Mouse (Mus musculus) small intestine, adult 2 months (tissue): ENCODE data around the gene Rbfox1. TPM values are rescaled to one million over a fixed set of nuclear protein-coding genes. Genes with fewer than 3 reads are reported as not detected.

Experiments used
- H3K27ac ChIP-seq: fragments of 200-500 bp; 2 replicates; pipeline ENCODE4 v1.5.1; 2012; ENCODE audit warnings: low read depth, low read length, control low read depth, inconsistent platforms; ENCODE audit not compliant: insufficient read depth
- H3K27me3 ChIP-seq: fragments of 200-500 bp; 2 replicates; pipeline ENCODE4 v1.6.1; 2012; ENCODE audit warnings: mild to moderate bottlenecking, moderate library complexity, low read length, inconsistent platforms; ENCODE audit not compliant: control insufficient read depth, insufficient read depth
- H3K36me3 ChIP-seq: fragments of 200-500 bp; 2 replicates; pipeline ENCODE4 v1.6.1; 2012; ENCODE audit warnings: mild to moderate bottlenecking, low read length, control low read depth, inconsistent platforms; ENCODE audit not compliant: control insufficient read depth, insufficient read depth
- H3K4me1 ChIP-seq: fragments of 200-500 bp; 2 replicates; pipeline ENCODE4 v1.6.1; 2012; ENCODE audit warnings: low read length, inconsistent platforms, mixed read lengths; ENCODE audit not compliant: control insufficient read depth, insufficient read depth, insufficient read length
- H3K4me3 ChIP-seq: fragments of 200-500 bp; 2 replicates; pipeline ENCODE4 v1.5.1; 2012; ENCODE audit warnings: low read depth, mild to moderate bottlenecking, control low read depth, inconsistent platforms, low read length, moderate library complexity
- CTCF ChIP-seq: fragments of 200-500 bp; IDR thresholded peaks from 2 replicates; pipeline ENCODE4 v1.5.1; 2012; ENCODE audit warnings: low read depth, mild to moderate bottlenecking, control low read depth, inconsistent platforms, low read length, moderate library complexity, mixed read lengths; ENCODE audit not compliant: insufficient replicate concordance, insufficient read length; ENCODE audit errors: extremely low read depth
- POLR2A ChIP-seq: fragments of 200-500 bp; IDR thresholded peaks from 2 replicates; pipeline ENCODE4 v1.6.1; 2012; ENCODE audit warnings: low read depth, mild to moderate bottlenecking, control low read depth, inconsistent platforms, low read length, moderate library complexity
- WGBS: fragments of 180-500 bp; shearing (Covaris S2); methylation state at CpG from one replicate; pipeline ENCODE4 v1.1.7; 2018; 5-methylcytosine and 5-hydroxymethylcytosine counted together
- polyA plus RNA-seq: library from polyadenylated mRNA; depleted of rRNA; stranded (reverse); fragments of >200 nt; gene quantifications from 2 replicates; pipeline ENCODE4 v1.2.3, GENCODE M21; 2012

Gene Rbfox1
- polyA plus RNA-seq, 1 experiment, result 0.72 TPM

DNA sequence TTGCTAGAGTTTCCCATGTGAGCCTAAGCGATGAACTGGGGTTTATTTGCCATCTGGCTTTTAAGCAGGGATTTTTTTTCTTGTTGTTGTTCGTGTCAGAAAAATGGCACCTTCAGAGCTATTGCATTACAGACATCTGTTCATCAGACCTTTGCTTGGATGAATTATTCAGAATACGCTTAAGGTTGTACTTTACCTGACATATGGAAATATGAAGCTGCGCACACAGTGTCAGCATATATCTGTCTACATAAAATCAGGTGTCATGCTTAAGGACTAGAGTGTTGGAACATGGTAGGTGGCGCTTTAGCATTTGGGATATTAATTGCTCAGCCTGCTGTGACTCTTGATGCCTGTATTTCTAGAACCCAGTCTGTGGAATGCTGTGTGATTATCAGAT is 819.7 kb downstream of the Rbfox1 start:
- TF ChIP-seq POLR2A, result no peak
- TF ChIP-seq CTCF, result no peak
- Histone ChIP-seq H3K27ac (no peak overlapping the region), H3K36me3 (no peaks in the 10 kb centered on the region), H3K27me3 (no peaks in the 10 kb centered on the region), H3K4me3 (no peak overlapping the region), H3K4me1 (no peaks in the 10 kb centered on the region)
- WGBS, result 92% methylated on average over 5 of the region's 5 CpGs

DNA sequence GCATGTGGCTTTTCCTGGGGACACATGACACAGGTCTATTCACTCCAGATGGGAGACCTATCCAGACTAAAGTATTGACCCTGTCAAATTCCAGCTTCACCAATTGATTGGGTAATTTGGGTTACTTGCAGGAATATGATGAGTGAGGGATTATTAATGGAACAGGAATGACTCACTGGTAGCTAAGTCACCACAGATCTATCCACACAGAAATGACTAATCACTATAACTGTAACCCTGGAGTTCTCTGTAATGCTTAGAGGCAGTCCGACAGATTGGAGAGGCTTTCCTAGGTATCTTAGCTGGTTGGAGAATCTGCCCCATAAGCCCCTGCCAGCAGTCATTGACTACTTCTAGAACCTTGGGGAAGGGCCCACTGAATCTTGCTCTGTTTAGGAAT is 827.2 kb downstream of the Rbfox1 start:
- no peak for TF ChIP-seq POLR2A
- no peak for TF ChIP-seq CTCF
- WGBS, result 91% methylated on average over 1 of the region's 1 CpGs
- Histone ChIP-seq H3K36me3 (no peaks in the 10 kb centered on the region), H3K27me3 (no peaks in the 10 kb centered on the region), H3K4me1 (no peaks in the 10 kb centered on the region), H3K4me3 (no peak overlapping the region), H3K27ac (no peak overlapping the region)

DNA sequence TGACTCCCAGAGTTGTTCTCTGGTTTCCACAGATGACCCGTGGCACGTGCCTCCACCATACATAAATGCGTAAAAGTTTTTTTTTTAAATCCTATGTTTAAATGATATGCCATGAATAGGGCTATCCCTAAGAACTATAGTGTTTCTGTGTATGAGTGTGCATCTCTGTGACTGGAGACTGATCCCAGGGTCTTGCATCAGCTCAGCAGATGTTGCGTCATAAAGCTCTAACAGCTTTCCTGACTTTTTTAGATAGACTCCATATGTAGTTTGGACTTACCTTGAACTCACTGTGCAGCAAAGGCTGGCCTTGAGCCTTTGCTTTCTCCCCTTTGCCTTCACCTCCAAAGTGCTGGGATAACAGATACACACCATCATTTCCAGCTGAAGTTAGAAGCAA is 830.1 kb downstream of the Rbfox1 start:
- Histone ChIP-seq H3K27me3 (no peaks in the 10 kb centered on the region), H3K36me3 (no peaks in the 10 kb centered on the region), H3K4me3 (no peak overlapping the region), H3K4me1 (no peaks in the 10 kb centered on the region), H3K27ac (no peak overlapping the region)
- WGBS, result 87% methylated on average over 4 of the region's 4 CpGs
- TF ChIP-seq CTCF, result no peak
- no peak for TF ChIP-seq POLR2A

DNA sequence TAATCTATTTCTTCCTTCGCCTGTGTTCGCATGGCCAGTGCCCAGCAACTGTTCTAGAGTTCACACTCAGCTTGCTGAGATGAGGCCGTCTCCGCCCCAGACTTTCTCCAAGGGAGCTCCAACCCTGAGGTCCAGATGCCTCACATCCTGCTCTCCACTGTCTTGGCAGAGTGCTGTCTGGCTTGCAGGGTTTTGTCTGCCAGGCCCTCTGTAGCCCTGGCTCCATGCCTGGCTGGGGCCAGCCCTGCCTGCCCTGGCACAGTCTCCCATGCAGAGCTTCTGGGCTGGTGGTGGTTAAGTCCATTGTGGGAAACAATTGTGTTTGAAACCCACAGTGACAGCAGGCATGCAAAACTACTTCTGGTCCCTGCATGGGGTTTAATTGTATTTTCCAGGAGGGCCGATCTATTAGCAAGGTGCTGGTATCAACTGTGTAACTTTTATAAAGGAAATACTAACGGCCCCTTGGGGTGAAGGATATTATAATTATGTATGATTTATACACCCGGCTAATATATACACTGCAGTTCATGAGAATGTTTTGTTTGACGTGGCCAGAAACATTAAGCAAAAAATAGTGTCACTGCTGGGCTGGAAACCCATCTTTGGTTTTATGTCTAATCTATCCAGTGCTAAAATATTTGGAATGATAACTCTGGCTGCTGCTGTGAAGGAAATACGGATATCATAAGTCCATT is 831.2 kb downstream of the Rbfox1 start:
- Histone ChIP-seq H3K4me3 (no peak overlapping the region), H3K27ac (no peak overlapping the region), H3K36me3 (no peaks in the 10 kb centered on the region), H3K4me1 (no peaks in the 10 kb centered on the region), H3K27me3 (no peaks in the 10 kb centered on the region)
- TF ChIP-seq CTCF, result no peak
- 71% methylated on average over 9 of the region's 9 CpGs for WGBS

DNA sequence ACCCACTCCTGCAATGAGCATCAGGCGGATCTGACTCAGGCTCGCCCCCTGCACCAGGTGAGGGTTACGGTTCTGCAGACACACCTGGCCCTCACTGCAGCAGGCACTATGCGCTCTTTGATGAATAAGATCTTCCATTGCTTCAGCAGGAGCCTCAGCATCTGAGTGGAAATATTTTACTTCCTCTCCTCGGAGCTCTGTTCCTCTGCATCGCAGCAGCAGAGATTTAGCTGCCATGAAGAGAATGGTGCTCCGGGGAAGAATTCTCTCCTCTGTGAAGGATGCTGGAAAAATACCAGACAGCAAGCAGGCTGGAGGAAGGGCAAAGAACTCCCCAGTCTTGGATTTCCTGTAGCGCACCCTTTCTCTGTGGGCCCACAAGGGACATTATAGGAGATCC is 833.9 kb downstream of the Rbfox1 start:
- no peak overlapping the region for H3K4me3 ChIP-seq
- 63% methylated on average over 8 of the region's 8 CpGs for WGBS
- TF ChIP-seq CTCF (no peak), POLR2A (no peak)
- H3K4me1 ChIP-seq, result no peaks in the 10 kb centered on the region
- H3K36me3 ChIP-seq, result no peaks in the 10 kb centered on the region
- H3K27ac ChIP-seq, result no peak overlapping the region
- no peaks in the 10 kb centered on the region for H3K27me3 ChIP-seq

DNA sequence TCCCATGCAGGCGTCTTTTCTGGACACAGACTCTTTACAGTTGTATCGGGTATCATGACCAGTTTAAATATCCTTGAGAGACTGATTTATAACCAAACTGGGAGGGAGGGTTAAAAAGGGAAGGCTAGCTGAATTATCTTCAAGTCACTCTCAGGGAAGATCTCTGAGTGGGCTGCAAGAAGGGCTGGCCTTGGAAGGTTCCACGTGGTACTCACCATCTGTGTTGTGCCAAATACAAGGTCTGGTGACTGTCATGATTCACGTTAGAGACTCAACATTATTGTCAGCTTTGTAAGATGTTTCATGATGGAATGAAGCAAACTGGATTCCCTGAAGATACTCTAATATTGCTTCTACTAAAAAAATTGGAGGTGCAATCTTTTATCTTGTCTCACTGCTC is 847.5 kb downstream of the Rbfox1 start:
- no peak overlapping the region for H3K27ac ChIP-seq
- no peak for TF ChIP-seq POLR2A
- TF ChIP-seq CTCF, result no peak
- H3K36me3 ChIP-seq, result no peaks in the 10 kb centered on the region
- H3K4me3 ChIP-seq, result no peak overlapping the region
- WGBS, result 71% methylated on average over 4 of the region's 4 CpGs
- H3K4me1 ChIP-seq, result no peaks in the 10 kb centered on the region
- H3K27me3 ChIP-seq, result no peaks in the 10 kb centered on the region

DNA sequence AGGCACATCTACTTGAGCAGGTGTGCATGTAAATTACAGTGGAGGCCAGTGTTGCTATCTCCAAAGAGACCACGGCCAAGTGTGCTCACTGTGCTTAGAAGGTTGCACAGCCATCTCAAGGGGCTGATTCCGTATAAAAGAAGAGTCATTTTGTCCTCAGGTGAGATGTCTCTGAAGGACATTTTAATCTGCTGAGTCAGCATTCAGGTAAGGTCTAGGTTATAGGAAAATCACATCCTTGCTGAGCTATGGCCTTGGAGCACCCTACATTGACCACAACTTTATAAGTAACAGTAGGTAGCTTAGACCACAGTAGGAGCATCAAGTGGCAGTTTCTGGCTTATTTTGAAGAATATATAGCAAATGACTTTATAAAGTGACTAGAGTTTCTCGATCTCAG is 848.3 kb downstream of the Rbfox1 start:
- WGBS, result 87% methylated on average over 3 of the region's 3 CpGs
- no peaks in the 10 kb centered on the region for H3K27me3 ChIP-seq

More for the DNA sequence above, 848.3 kb downstream of the Rbfox1 start:
- Histone ChIP-seq H3K27ac (no peak overlapping the region), H3K36me3 (no peaks in the 10 kb centered on the region), H3K4me3 (no peak overlapping the region), H3K4me1 (no peaks in the 10 kb centered on the region)
- no peak for TF ChIP-seq POLR2A
- no peak for TF ChIP-seq CTCF
